Comparison of ENCODE assay signal across 7 mouse cellular contexts in the genomic region with DNA sequence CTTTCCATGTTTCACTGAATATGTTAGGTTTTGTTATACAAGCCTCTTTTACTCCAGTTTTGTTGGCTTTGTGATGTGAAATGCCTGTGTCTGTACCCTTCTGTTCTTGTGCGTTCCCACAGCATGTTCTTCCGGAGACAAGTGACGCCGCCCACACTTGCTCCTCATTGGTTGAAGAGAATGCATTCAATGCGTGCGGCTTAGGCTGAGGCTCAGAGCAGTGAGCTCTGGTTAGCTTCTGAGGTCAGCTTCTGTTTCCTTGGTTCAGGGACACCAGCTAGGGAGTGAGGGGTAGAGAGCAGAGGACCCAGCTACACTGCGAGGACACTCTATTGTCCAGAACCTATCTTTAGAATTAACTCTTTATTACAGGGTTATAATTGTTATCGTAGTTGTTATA. TPM values are rescaled to one million over a fixed set of nuclear protein-coding genes. Genes with fewer than 3 reads are reported as not detected.
DNase-seq lines count a peak whose midpoint lies in the region; ATAC-seq and TF ChIP-seq lines count a peak whose summit lies in the region.

No protein-coding gene starts in this region.

- no peaks in the 10 kb centered on the region for H3K27me3 ChIP-seq in embryonic facial prominence, embryonic 11.5 days (ENCODE audit: control insufficient read depth, insufficient read depth, low read length)
- no peaks in the 10 kb centered on the region for H3K27me3 ChIP-seq in kidney, adult 2 months (replicated peaks; ENCODE audit: control insufficient read depth, insufficient read depth, low read length)
- H3K27me3 ChIP-seq in midbrain, embryonic 12.5 days = no peaks in the 10 kb centered on the region
- H3K27me3 ChIP-seq in small intestine, adult 2 months (ENCODE audit: control insufficient read depth, insufficient read depth, low read length) = no peaks in the 10 kb centered on the region

- 19% methylated on average over 8 of the region's 8 CpGs for WGBS in embryonic facial prominence, embryonic 11.5 days
- WGBS in kidney, adult 2 months = 14% methylated on average over 8 of the region's 8 CpGs
- WGBS in midbrain, embryonic 12.5 days = 11% methylated on average over 8 of the region's 8 CpGs
- 13% methylated on average over 8 of the region's 8 CpGs for WGBS in small intestine, adult 2 months

- no peaks in the 10 kb centered on the region for H3K36me3 ChIP-seq in embryonic facial prominence, embryonic 11.5 days (replicated peaks; ENCODE audit: control insufficient read depth, insufficient read depth, low read depth, low read length)
- H3K36me3 ChIP-seq in kidney, adult 2 months (ENCODE audit: control insufficient read depth, insufficient read depth, low read length) = no peaks in the 10 kb centered on the region
- no peaks in the 10 kb centered on the region for H3K36me3 ChIP-seq in midbrain, embryonic 12.5 days
- H3K36me3 ChIP-seq in small intestine, adult 2 months (ENCODE audit: control insufficient read depth, insufficient read depth, low read length) = no peaks in the 10 kb centered on the region

- H3K9ac ChIP-seq in embryonic facial prominence, embryonic 11.5 days (replicated peaks; ENCODE audit: low read length) = no peak overlapping the region
- no peak overlapping the region for H3K9ac ChIP-seq in midbrain, embryonic 12.5 days (replicated peaks)

- TF ChIP-seq CTCF in kidney, adult 2 months (conservative IDR thresholded peaks at IDR 0.05; ENCODE audit: insufficient read depth, insufficient read length, low read depth, low read length) = no peak
- no peak for TF ChIP-seq CTCF in small intestine, adult 2 months (IDR thresholded peaks at IDR 0.05; ENCODE audit: extremely low read depth, insufficient read length, insufficient replicate concordance, low read depth, low read length)

- H3K9me3 ChIP-seq in embryonic facial prominence, embryonic 11.5 days (replicated peaks; ENCODE audit: control insufficient read depth, low read length) = no peaks in the 10 kb centered on the region
- no peaks in the 10 kb centered on the region for H3K9me3 ChIP-seq in midbrain, embryonic 12.5 days

- intact Hi-C loops in left cerebral cortex, postnatal 4 days (cut with DNase I) = no loop called here

- TF ChIP-seq POLR2A in kidney, adult 2 months (IDR thresholded peaks at IDR 0.05; ENCODE audit: low read depth, low read length) = no peak
- peak; percentile 54; the same call in 1 of the 2 replicates for TF ChIP-seq POLR2A in small intestine, adult 2 months (IDR thresholded peaks at IDR 0.05; ENCODE audit: low read depth, low read length)

- peak; percentile 70 for DNase-seq in adrenal gland, postnatal 25 days
- DNase-seq in embryonic facial prominence, embryonic 11.5 days (ENCODE audit: low spot score) = peak; percentile 89
- peak; percentile 61 to 64 for DNase-seq in heart, adult 9 months (ENCODE audit: low spot score in 2 of 2)
- peak; percentile 81 for DNase-seq in kidney, adult 2 months
- DNase-seq in left cerebral cortex, postnatal 4 days = peak; percentile 77

- H3K4me3 ChIP-seq in embryonic facial prominence, embryonic 11.5 days (ENCODE audit: low read depth, low read length) = no peak overlapping the region
- no peak overlapping the region for H3K4me3 ChIP-seq in kidney, adult 2 months (ENCODE audit: insufficient read depth, low read depth, low read length)
- no peak overlapping the region for H3K4me3 ChIP-seq in midbrain, embryonic 12.5 days
- no peak overlapping the region for H3K4me3 ChIP-seq in small intestine, adult 2 months (ENCODE audit: low read depth, low read length)

- H3K27ac ChIP-seq in embryonic facial prominence, embryonic 11.5 days (replicated peaks; ENCODE audit: low read depth, low read length) = no peak overlapping the region
- H3K27ac ChIP-seq in kidney, adult 2 months (ENCODE audit: insufficient read depth, low read depth, low read length) = no peak overlapping the region
- H3K27ac ChIP-seq in midbrain, embryonic 12.5 days (replicated peaks) = no peak overlapping the region
- no peak overlapping the region for H3K27ac ChIP-seq in small intestine, adult 2 months (ENCODE audit: insufficient read depth, low read depth, low read length)

- ATAC-seq in embryonic facial prominence, embryonic 11.5 days (replicated peaks; ENCODE audit: insufficient number of reproducible peaks, low FRiP score, low TSS enrichment, low read depth) = peak; percentile 90; the same call in 1 of the 2 replicates
- peak; percentile 91 for ATAC-seq in midbrain, embryonic 12.5 days (ENCODE audit: low FRiP score, low read depth)

- H3K4me2 ChIP-seq in embryonic facial prominence, embryonic 11.5 days (ENCODE audit: low read depth, low read length) = no peak overlapping the region
- H3K4me2 ChIP-seq in midbrain, embryonic 12.5 days (replicated peaks) = no peak overlapping the region

- H3K4me1 ChIP-seq in embryonic facial prominence, embryonic 11.5 days (ENCODE audit: control insufficient read depth, insufficient read depth, low read length) = no peaks in the 10 kb centered on the region
- peaks cover 3% of the 10 kb centered on the region; the same call in 1 of the 2 replicates for H3K4me1 ChIP-seq in kidney, adult 2 months (ENCODE audit: control insufficient read depth, insufficient read depth, low read length)
- no peaks in the 10 kb centered on the region for H3K4me1 ChIP-seq in midbrain, embryonic 12.5 days
- peaks cover 8% of the 10 kb centered on the region; the same call in 1 of the 2 replicates for H3K4me1 ChIP-seq in small intestine, adult 2 months (ENCODE audit: control insufficient read depth, insufficient read depth, insufficient read length, low read length)

RNA-seq across cellular contexts. Expression of a gene that starts 4.0 kb away (rescaled TPM):
- total RNA-seq in adrenal gland, postnatal 25 days (2021) = 14.2 and 19.2 TPM in 2 replicates
- polyA plus RNA-seq in embryonic facial prominence, embryonic 11.5 days (2014; fragmentation: Nextera tagmentation; extraction: Ambion mirVana) = not detected in 2 replicates
- 192 and 298 TPM in 2 replicates for polyA plus RNA-seq in kidney, adult 2 months (2012; rRNA removed)
- total RNA-seq in left cerebral cortex, postnatal 4 days (2021) = 1 to 10 TPM in 1 of 2 experiments, under 1 TPM in 1; 0.68 to 1.2 TPM
- 0.37 TPM in 1 of 2 replicates, not detected in the other for polyA plus RNA-seq in midbrain, embryonic 12.5 days (2016; fragmentation: Nextera tagmentation; extraction: Ambion mirVana)
- polyA plus RNA-seq in small intestine, adult 2 months (2012; rRNA removed) = 155 and 792 TPM in 2 replicates

RNA-seq across cellular contexts. Expression of a gene that starts 14.1 kb away (rescaled TPM):
- 14.0 and 18.1 TPM in 2 replicates for total RNA-seq in adrenal gland, postnatal 25 days (2021)
- 1.2 and 1.5 TPM in 2 replicates for polyA plus RNA-seq in embryonic facial prominence, embryonic 11.5 days (2014; fragmentation: Nextera tagmentation; extraction: Ambion mirVana)
- polyA plus RNA-seq in kidney, adult 2 months (2012; rRNA removed) = 128 and 174 TPM in 2 replicates
- total RNA-seq in left cerebral cortex, postnatal 4 days (2021) = 1 to 10 TPM in 1 of 2 experiments, under 1 TPM in 1; 0.48 to 2.3 TPM
- 1.7 and 2.0 TPM in 2 replicates for polyA plus RNA-seq in midbrain, embryonic 12.5 days (2016; fragmentation: Nextera tagmentation; extraction: Ambion mirVana)
- 91.6 and 398 TPM in 2 replicates for polyA plus RNA-seq in small intestine, adult 2 months (2012; rRNA removed)

RNA-seq across cellular contexts. Expression of a gene that starts 33.9 kb away (rescaled TPM):
- not detected in 2 replicates for total RNA-seq in adrenal gland, postnatal 25 days (2021)
- polyA plus RNA-seq in embryonic facial prominence, embryonic 11.5 days (2014; fragmentation: Nextera tagmentation; extraction: Ambion mirVana) = not detected in 2 replicates
- polyA plus RNA-seq in kidney, adult 2 months (2012; rRNA removed) = 0.04 and 0.78 TPM in 2 replicates
- not detected for total RNA-seq in left cerebral cortex, postnatal 4 days (2021)
- 0.10 TPM in 1 of 2 replicates, not detected in the other for polyA plus RNA-seq in midbrain, embryonic 12.5 days (2016; fragmentation: Nextera tagmentation; extraction: Ambion mirVana)
- 0.44 and 1.2 TPM in 2 replicates for polyA plus RNA-seq in small intestine, adult 2 months (2012; rRNA removed)

RNA-seq across cellular contexts. Expression of a gene that starts 34.1 kb away (rescaled TPM):
- total RNA-seq in adrenal gland, postnatal 25 days (2021) = 15.5 and 17.0 TPM in 2 replicates
- polyA plus RNA-seq in embryonic facial prominence, embryonic 11.5 days (2014; fragmentation: Nextera tagmentation; extraction: Ambion mirVana) = 3.5 and 3.8 TPM in 2 replicates
- polyA plus RNA-seq in kidney, adult 2 months (2012; rRNA removed) = 419 and 490 TPM in 2 replicates
- 1 to 10 TPM in 1 of 2 experiments, under 1 TPM in 1; 0.80 to 1.2 TPM for total RNA-seq in left cerebral cortex, postnatal 4 days (2021)
- 2.6 and 3.2 TPM in 2 replicates for polyA plus RNA-seq in midbrain, embryonic 12.5 days (2016; fragmentation: Nextera tagmentation; extraction: Ambion mirVana)
- polyA plus RNA-seq in small intestine, adult 2 months (2012; rRNA removed) = 860 and 5,426 TPM in 2 replicates

RNA-seq across cellular contexts. Expression of a gene that starts 52.9 kb away (rescaled TPM):
- 0.43 TPM in 1 of 2 replicates, not detected in the other for total RNA-seq in adrenal gland, postnatal 25 days (2021)
- polyA plus RNA-seq in embryonic facial prominence, embryonic 11.5 days (2014; fragmentation: Nextera tagmentation; extraction: Ambion mirVana) = not detected in 2 replicates
- 2.3 and 15.1 TPM in 2 replicates for polyA plus RNA-seq in kidney, adult 2 months (2012; rRNA removed)
- total RNA-seq in left cerebral cortex, postnatal 4 days (2021) = not detected
- polyA plus RNA-seq in midbrain, embryonic 12.5 days (2016; fragmentation: Nextera tagmentation; extraction: Ambion mirVana) = not detected in 2 replicates
- polyA plus RNA-seq in small intestine, adult 2 months (2012; rRNA removed) = 5.3 and 13.7 TPM in 2 replicates

Comparison
In these comparisons a context has a peak if more than half of its experiments do, and no peak if none do; other contexts are left out.
1. RNA of a gene that starts 4.0 kb away (polyA plus RNA-seq): 155 to 792 TPM in small intestine, adult 2 months and 192 to 298 TPM in kidney, adult 2 months; 0.37 TPM in midbrain, embryonic 12.5 days and not detected in embryonic facial prominence, embryonic 11.5 days; every median in the first group is over 100 times any median in the second.
2. RNA of a gene that starts 14.1 kb away (polyA plus RNA-seq): 91.6 to 398 TPM in small intestine, adult 2 months and 128 to 174 TPM in kidney, adult 2 months; 1.7 to 2.0 TPM in midbrain, embryonic 12.5 days and 1.2 to 1.5 TPM in embryonic facial prominence, embryonic 11.5 days; every median in the first group is over 10 times any median in the second.
3. Peak in every context shown above with its lines, with median percentiles within 50 percentile points of each other: DNase-seq.